Mouse (Mus musculus): ENCODE measurements around the gene P4htm. TPM values are rescaled to one million over a fixed set of nuclear protein-coding genes. Genes with fewer than 3 reads are reported as not detected.
A peak's percentile ranks its signal among the peaks of the same experiment; 100 is the strongest.

Gene P4htm
- polyA plus RNA-seq, 1 experiment, result 3.4 TPM

GRCm38 (mm10) chr9:108578545-108579343 lies 18.7 kb downstream of the P4htm start, which contains the start of gene Wdr6:
Gene Wdr6 (minus strand): TSS chr9:108578739.
- Histone ChIP-seq H3K4me1 (ENCODE audit: control insufficient read depth, insufficient read depth, low read length) (0 out of 2 replicates have a peak, but pooled peaks cover 5% of the 10 kb centered on the region), H3K4me3 (ENCODE audit: insufficient read depth, low read length) (peak within 1 kb of the TSS; percentile 80), H3K27ac (ENCODE audit: insufficient read depth, low read length) (peak within 1 kb of the TSS; percentile 6; the same call in 1 of the 2 replicates)
- TF ChIP-seq POLR2A (IDR thresholded peaks at IDR 0.05; ENCODE audit: low read depth, low read length) (peak; percentile 88), CTCF (IDR thresholded peaks at IDR 0.05; ENCODE audit: borderline replicate concordance, insufficient read depth, low read length) (no peak)

GRCm38 (mm10) chr9:108577934-108578544 lies 19.4 kb downstream of the P4htm start:
- 0 out of 2 replicates have a peak, but pooled peaks cover 5% of the 10 kb centered on the region for H3K4me1 ChIP-seq (ENCODE audit: control insufficient read depth, insufficient read depth, low read length)
- H3K4me3 ChIP-seq (ENCODE audit: insufficient read depth, low read length), result peak overlapping the region; percentile 80
- no peak overlapping the region for H3K27ac ChIP-seq (ENCODE audit: insufficient read depth, low read length)
- no peak for TF ChIP-seq POLR2A (IDR thresholded peaks at IDR 0.05; ENCODE audit: low read depth, low read length)
- no peak for TF ChIP-seq CTCF (IDR thresholded peaks at IDR 0.05; ENCODE audit: borderline replicate concordance, insufficient read depth, low read length)

- Histone ChIP-seq H3K4me1 (ENCODE audit: control insufficient read depth, insufficient read depth, low read length) (0 out of 2 replicates have a peak, but pooled peaks cover 5% of the 10 kb centered on the region), H3K27ac (ENCODE audit: insufficient read depth, low read length) (no peak overlapping the region), H3K4me3 (ENCODE audit: insufficient read depth, low read length) (no peak overlapping the region)
- no peak for TF ChIP-seq POLR2A (IDR thresholded peaks at IDR 0.05; ENCODE audit: low read depth, low read length)
- TF ChIP-seq CTCF (IDR thresholded peaks at IDR 0.05; ENCODE audit: borderline replicate concordance, insufficient read depth, low read length), result no peak
Measured at GRCm38 (mm10) chr9:108577025-108577424, 20.4 kb downstream of the P4htm start.

- Histone ChIP-seq H3K27ac (ENCODE audit: insufficient read depth, low read length) (no peak overlapping the region), H3K4me1 (ENCODE audit: control insufficient read depth, insufficient read depth, low read length) (0 out of 2 replicates have a peak, but pooled peaks cover 5% of the 10 kb centered on the region), H3K4me3 (ENCODE audit: insufficient read depth, low read length) (no peak overlapping the region)
- TF ChIP-seq CTCF (IDR thresholded peaks at IDR 0.05; ENCODE audit: borderline replicate concordance, insufficient read depth, low read length), result no peak
- TF ChIP-seq POLR2A (IDR thresholded peaks at IDR 0.05; ENCODE audit: low read depth, low read length), result no peak
Measured at GRCm38 (mm10) chr9:108575321-108576297, 21.9 kb downstream of the P4htm start.

- TF ChIP-seq CTCF (IDR thresholded peaks at IDR 0.05; ENCODE audit: borderline replicate concordance, insufficient read depth, low read length), result no peak
- TF ChIP-seq POLR2A (IDR thresholded peaks at IDR 0.05; ENCODE audit: low read depth, low read length), result no peak
Measured at GRCm38 (mm10) chr9:108574921-108575320, 22.5 kb downstream of the P4htm start.

GRCm38 (mm10) chr9:108573774-108574690 lies 23.4 kb downstream of the P4htm start:
- TF ChIP-seq POLR2A (IDR thresholded peaks at IDR 0.05; ENCODE audit: low read depth, low read length), result no peak
- peak; percentile 54; the same call in 1 of the 2 replicates for TF ChIP-seq CTCF (IDR thresholded peaks at IDR 0.05; ENCODE audit: borderline replicate concordance, insufficient read depth, low read length)
- no peak overlapping the region for H3K4me3 ChIP-seq (ENCODE audit: insufficient read depth, low read length)
- 0 out of 2 replicates have a peak, but pooled peaks cover 5% of the 10 kb centered on the region for H3K4me1 ChIP-seq (ENCODE audit: control insufficient read depth, insufficient read depth, low read length)
- H3K27ac ChIP-seq (ENCODE audit: insufficient read depth, low read length), result no peak overlapping the region

More at GRCm38 (mm10) chr9:108574921-108575320, 22.5 kb downstream of the P4htm start:
- Histone ChIP-seq H3K4me1 (ENCODE audit: control insufficient read depth, insufficient read depth, low read length) (0 out of 2 replicates have a peak, but pooled peaks cover 5% of the 10 kb centered on the region), H3K27ac (ENCODE audit: insufficient read depth, low read length) (no peak overlapping the region), H3K4me3 (ENCODE audit: insufficient read depth, low read length) (no peak overlapping the region)

GRCm38 (mm10) chr9:108572321-108572720 lies 25.1 kb downstream of the P4htm start:
- Histone ChIP-seq H3K4me1 (ENCODE audit: control insufficient read depth, insufficient read depth, low read length) (0 out of 2 replicates have a peak, but pooled peaks cover 5% of the 10 kb centered on the region), H3K27ac (ENCODE audit: insufficient read depth, low read length) (no peak overlapping the region), H3K4me3 (ENCODE audit: insufficient read depth, low read length) (no peak overlapping the region)
- no peak for TF ChIP-seq POLR2A (IDR thresholded peaks at IDR 0.05; ENCODE audit: low read depth, low read length)
- no peak for TF ChIP-seq CTCF (IDR thresholded peaks at IDR 0.05; ENCODE audit: borderline replicate concordance, insufficient read depth, low read length)

GRCm38 (mm10) chr9:108571401-108571973 lies 26.0 kb downstream of the P4htm start:
- H3K4me1 ChIP-seq (ENCODE audit: control insufficient read depth, insufficient read depth, low read length), result no peaks in the 10 kb centered on the region
- H3K27ac ChIP-seq (ENCODE audit: insufficient read depth, low read length), result no peak overlapping the region
- no peak overlapping the region for H3K4me3 ChIP-seq (ENCODE audit: insufficient read depth, low read length)
- no peak for TF ChIP-seq POLR2A (IDR thresholded peaks at IDR 0.05; ENCODE audit: low read depth, low read length)
- TF ChIP-seq CTCF (IDR thresholded peaks at IDR 0.05; ENCODE audit: borderline replicate concordance, insufficient read depth, low read length), result no peak
